Mouse (Mus musculus) c-Kit-negative CD71-positive TER-119-positive erythroid progenitor cells, embryonic 14.5 days (primary cell): Measurements from ENCODE around the gene Ncoa7.
A peak's percentile ranks its signal among the peaks of the same experiment; 100 is the strongest.

Experiments
- DNase-seq: peaks from one replicate; pipeline ENCODE4 v3.0.0-alpha.2; 2013; ENCODE audit warnings: low read depth, low spot score

Gene Ncoa7

GRCm38 (mm10) chr10:30802681-30803586, at the start of gene Ncoa7:
Ncoa7 (minus strand) TSS chr10:30803326.
- DNase-seq: peak; percentile 70

DNA sequence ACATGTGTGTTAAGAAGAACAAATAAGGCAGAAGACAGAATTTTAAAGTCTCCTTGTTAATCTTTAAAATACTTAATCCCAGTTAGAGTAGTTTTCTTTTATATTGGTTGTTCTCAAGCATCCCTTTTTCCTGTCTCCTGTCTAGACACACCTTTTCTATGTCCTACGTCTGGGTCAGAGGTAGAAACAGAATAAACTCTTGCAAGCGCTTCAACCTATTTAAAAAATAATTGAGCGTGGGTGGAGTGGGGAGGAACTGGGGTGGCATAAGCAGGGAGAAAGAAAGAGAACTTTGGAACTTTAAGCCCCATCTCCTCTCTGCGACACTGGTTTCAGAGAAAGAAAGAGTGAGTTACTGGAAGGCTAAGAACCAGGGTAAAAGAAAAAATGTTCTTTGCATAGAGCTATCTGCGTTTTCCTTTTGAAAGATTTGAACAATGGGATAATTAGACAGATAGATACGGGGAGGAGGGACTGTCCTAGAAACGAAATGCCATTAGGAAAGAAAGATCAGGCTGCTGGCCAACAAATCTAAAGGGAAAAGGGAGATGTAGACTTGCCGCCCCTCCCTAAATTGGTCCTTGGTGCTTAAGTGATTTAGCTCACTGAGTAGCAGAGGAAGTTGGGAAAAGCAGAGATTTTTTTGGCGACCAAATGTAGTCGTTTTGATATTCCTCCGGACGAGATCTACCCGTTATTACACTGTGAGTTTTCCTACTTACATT, 42.1 kb upstream of the Ncoa7 start:
- no peak for DNase-seq

GRCm38 (mm10) chr10:30844191-30845010, 41.3 kb upstream of the Ncoa7 start:
- DNase-seq: no peak

GRCm38 (mm10) chr10:30843438-30844190, 40.5 kb upstream of the Ncoa7 start:
- DNase-seq: no peak

GRCm38 (mm10) chr10:30842643-30843437, 39.7 kb upstream of the Ncoa7 start, which contains the start of gene Hey2:
Hey2 (minus strand) TSS chr10:30842801.
- peak; percentile 77 for DNase-seq

DNA sequence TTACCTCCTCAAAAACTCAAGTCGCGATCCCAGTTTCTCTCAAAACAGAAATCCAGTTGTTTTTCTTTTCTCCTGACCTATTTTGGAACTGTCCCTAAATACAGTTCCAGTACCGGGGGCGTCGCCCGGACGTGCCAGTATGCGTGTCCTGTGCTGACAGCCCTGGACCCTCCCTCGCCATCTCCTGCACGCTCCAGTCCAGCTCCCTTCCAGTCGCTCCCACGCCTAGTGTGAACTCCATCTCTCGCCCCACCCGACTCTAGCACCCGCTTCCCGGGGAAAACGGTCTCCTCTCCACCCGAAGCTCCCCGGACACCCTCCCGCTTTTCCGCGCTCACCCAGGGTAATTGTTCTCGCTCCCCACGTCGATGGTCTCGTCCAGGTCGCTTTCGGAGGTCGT, 39.1 kb upstream of the Ncoa7 start:
- no peak for DNase-seq

DNA sequence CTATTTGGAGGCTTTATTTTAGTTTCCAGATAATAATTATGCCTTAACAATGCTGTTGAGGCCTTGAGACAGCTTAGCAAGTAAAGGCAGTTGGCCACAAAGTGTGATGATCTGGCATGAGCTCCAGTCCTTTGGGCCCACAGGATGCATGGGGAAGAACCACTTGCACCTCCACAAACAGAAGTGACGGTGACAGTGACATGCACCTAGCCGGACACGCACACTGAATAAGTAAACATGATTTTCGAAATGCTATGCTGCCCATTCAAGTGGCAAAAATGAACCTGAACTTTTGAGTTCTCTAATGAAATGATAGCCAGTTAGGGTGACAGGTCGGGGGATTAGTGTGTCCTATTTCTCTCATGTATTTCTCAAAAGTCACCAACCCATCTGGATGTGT, 37.7 kb upstream of the Ncoa7 start:
- no peak for DNase-seq

DNA sequence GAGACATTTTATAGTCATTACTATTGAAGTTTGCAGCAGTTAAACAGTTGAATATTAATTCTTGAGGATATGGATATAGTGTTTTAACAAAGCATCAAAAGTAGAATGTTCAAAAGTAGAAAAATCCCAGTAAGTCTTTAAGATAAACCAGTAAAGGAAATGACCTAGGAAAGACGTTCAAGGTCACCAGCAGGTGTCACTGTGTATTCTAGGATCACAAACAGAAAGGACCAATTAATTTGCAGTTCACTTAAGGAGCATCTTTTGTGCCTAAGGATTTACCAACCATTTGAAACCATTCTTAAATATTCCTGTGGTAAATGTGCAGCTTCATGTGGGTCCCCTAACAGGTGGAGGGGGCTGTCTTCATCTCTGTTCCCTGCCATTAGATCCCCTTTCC, 35.1 kb upstream of the Ncoa7 start:
- no peak for DNase-seq

DNA sequence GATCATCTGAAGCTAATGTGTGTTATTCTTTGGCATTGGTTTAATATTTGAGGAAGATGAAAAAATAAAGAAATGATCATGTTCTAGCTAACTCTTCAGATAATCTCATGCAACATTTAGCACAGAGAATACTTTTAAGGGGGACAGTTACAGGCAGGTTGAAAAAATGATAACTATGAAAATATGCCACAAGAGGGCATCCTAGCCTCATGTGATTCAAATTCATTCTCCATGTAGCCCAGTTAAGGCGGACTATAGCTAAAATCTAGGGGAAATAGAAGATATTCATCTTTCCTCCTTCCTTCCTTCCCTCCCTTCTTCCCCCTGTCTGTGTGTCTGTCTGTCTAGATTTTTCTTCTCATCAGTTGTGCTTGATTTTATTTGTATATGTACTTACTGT, 21.9 kb upstream of the Ncoa7 start:
- DNase-seq: no peak

DNA sequence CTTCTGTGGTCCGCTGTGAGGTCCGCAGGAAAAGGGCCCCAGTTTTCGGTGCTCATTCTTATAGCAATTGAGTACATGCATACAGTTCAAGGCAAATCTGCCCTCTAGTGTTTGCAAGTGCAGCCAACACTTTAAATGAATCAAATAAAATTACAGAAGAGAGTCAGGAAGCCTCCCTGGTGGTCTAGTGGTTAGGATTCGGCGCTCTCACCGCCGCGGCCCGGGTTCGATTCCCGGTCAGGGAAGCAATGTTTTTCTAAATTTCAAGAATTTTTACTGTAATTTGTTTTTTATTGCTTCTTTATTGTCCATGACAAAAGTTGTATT, 7.8 kb upstream of the Ncoa7 start:
- peak; percentile 75 for DNase-seq

DNA sequence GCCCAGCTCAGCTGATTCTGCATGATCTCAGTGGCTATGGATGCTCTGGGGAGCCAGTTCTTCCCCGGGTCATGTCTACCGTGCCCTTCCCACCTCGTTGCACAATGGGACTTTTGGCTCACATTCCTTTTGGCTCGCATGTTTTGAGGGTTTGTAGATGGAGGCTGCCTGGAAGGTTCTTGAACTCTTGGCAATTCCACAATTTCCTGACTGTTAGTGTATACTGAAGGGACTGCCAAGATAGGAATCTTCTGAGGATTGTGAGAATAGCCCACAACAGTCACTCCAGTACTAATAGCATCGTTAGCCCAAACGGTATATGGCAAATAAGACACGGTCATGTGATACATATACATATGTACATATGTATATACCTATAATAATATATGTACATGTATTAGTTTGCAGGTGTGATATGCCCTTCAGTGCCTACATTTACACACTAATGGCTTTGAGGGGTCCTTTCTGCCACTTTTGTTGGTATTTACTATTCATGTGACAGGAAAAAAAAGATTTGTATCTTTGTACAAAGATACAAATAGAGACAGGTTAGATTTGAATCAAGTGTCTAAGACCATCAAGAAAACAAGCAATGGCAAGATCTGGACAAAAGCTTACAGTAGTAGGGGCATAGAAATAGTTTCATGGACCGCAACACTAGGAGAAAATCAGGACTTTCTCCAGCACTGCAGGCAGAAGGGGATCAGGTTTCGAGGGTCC, 7.3 kb upstream of the Ncoa7 start:
- no peak for DNase-seq

GRCm38 (mm10) chr10:30803587-30804253, 594 bp upstream of the Ncoa7 start:
- no peak for DNase-seq

- peak; percentile 62 for DNase-seq
Measured at GRCm38 (mm10) chr10:30802033-30802432, 1.1 kb downstream of the Ncoa7 start.

GRCm38 (mm10) chr10:30799713-30800450, 3.2 kb downstream of the Ncoa7 start:
- no peak for DNase-seq

DNA sequence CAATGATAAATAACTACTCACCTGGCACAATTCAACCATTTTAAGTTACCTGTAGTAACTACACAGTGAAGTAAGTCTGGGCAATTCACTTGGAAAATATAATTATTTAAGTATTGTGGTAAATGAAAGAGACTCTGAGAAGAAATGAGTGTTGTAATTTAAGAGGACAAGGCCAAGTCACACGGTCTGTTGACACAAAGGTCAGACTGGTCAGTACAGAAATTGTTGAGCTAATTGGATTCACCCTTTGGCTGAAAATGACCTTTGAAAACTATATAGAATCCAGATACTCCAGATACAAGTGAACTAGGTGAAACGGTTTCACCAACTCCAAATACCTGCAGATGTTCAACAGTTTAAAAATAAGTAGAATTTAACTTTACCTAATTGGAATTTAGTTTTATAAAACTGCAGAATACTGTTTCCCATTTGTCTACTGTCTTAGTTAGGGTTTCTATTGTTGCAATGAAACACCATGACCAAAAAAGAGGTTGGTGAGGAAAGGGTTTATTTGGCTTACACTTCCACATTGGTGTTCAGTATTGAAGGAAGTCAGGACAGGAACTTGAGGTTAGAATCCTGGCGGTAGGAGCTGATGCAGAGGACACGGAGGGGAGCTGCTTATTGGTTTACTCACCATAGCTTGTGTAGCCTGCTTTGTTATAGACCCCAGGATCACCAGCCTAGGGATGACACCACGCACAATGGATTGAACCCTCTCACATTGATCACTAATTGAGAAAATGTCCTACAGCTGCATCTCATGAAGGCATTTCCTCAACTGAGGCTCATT, 6.5 kb downstream of the Ncoa7 start:
- DNase-seq: no peak

- no peak for DNase-seq
Measured at GRCm38 (mm10) chr10:30791016-30791415, 12.1 kb downstream of the Ncoa7 start.

DNA sequence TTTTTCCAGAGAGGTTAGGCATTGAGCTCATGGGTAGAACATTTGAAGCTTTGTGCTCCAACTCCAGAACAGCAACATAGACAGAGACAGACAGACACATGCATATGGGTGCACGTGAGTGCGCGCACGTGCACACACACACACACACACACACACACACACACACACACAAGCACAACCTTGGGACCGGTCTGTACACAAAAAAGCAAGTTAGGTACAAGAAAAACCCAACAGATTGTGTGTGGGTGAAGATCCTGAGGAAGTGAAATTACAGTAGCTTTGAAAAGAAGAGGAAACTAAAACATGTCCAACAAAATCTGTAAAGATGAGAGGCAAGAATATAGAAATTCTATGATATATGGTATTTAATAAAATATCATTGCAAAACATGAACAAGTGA, 13.6 kb downstream of the Ncoa7 start:
- DNase-seq: no peak

GRCm38 (mm10) chr10:30788340-30788721, 14.8 kb downstream of the Ncoa7 start:
- DNase-seq: no peak
